Mouse (Mus musculus) right cerebral cortex, adult 2 months (tissue): ENCODE data around the gene Marveld1.

Source experiments
- DNase-seq, 2 experiments: peaks; one replicate each; pipeline ENCODE4 v3.0.0; 2021 to 2022; ENCODE audit warnings: low spot score in 2 of 2

The Marveld1 gene

DNA sequence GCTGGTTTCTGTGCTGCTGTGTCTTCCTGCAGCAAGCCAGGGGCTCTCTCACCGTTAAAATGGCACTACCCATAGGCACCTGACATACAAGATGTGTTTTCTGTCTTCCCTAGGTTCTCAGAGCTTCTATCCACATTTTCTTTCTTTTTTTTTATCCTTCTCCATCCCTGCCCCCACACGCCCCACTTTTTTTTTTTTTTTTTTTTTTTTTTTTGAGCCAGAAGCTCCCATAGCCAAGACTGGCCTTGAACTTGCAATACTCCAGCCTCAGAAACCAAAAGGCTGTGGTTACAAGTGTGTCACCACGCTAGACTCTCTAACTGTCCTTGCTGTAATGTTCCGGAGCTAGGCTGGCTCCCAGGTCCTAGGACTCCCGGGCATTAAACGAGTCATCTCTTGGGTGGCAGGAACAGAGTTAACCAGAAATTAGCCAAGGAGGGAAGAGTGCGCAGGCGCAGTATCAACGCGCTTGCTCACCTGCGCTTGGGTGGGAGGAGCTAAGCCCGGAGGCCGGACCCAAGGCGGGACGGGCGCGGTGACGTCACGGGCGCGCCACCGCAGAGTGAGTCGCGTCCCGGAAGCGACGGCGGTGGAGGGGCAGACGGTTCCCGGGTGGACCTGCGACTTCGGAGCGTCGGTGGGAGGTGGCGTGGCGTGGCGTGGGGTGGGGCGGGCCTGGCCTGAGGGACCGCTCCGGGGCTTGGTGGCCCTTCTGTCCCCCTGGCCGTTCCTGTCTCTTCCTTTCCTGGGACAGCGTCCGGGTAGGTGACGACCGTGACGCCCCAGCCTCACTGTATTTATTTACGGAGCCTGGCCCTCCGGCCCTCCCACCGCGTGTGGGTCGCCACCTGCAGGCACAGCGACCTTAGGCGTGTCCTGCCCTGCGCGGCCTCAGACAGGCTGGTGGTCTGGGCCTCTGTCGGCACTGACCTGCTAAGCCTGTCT, 23.1 kb downstream of the Marveld1 start:
- peak; percentile 89 to 94 for DNase-seq

DNA sequence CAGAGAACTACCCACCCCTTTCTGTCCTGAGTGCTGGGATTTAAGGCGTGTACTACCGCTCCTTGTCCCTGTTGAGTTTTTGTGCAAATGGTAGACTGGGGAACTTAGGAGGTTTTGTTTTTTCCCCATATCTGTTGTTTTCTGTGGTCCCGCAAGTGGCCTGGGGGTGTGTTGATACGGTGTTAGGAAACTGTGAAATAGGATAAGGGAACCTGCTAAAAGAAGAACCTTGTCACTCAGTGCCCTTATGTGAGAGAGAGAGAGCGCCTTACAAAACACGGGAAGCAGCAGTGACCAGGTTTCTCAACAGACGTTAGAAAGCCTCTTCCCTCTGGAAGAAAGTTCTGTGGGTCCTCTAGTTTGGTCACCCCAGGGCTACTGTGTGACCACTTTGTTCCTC, 29.6 kb downstream of the Marveld1 start:
- no peak for DNase-seq

GRCm38 (mm10) chr19:42177461-42177860, 30.3 kb downstream of the Marveld1 start:
- no peak for DNase-seq

DNA sequence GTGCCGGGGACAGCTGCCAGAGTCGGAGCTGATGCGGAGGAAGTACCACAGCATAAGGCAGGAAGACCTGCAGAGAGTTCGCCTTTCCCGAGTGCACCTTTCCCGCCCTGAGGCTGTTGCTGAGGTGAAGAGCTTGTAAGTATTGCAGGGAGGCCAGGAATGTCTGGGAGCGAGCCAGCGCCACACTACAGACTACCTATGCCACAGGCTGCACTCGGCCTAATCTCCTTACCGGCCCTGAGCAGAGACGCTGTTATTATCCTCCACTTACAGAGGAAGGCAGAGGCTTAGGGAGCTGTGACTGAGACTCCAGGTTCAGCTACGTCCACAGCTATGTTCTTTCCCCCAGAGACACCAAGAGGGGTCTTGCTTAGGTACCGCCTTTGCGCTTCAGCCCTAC, 32.2 kb downstream of the Marveld1 start:
- no peak for DNase-seq

GRCm38 (mm10) chr19:42182673-42183072, 35.5 kb downstream of the Marveld1 start:
- no peak for DNase-seq

DNA sequence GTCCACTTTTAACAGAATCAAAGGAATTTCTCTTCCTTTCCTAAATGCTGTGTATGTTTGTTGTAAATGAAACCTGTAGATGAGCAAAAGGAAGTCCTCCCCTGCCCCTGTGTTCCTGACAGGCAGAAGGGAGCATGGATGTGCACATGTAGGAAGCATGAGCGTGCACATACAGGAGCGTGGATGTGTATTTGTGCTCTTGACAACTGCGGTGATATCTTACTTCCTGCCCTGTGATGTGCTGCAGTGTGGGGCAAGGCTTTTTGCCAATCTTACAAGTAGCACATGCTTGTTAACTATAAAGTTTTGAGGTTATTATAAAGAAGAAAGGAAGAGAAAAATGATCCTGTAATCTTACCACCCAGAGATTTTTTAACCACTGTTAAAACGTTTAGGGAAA, 42.5 kb downstream of the Marveld1 start:
- no peak for DNase-seq

GRCm38 (mm10) chr19:42190494-42190893, 43.3 kb downstream of the Marveld1 start:
- DNase-seq, result peak; percentile 59 to 62

DNA sequence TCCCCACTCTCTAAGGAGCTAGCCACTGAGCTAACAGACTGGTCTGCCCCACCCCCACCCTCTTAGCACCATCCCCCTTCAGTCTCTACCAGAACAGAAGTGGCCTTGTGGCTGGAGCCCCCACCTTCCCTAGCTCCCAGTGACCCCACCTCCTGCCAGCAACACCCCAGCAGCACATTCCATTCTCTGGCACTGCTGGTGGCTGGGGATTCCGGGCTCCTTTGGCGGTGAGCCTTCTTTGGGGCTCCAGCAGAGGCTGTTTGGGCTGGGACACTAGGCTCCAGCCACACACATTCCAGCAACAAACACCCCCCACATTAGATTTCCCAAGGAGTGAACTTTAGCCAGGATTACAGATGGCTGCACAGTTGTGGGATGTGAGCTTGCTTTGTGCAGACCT, 46.1 kb downstream of the Marveld1 start:
- no peak for DNase-seq

DNA sequence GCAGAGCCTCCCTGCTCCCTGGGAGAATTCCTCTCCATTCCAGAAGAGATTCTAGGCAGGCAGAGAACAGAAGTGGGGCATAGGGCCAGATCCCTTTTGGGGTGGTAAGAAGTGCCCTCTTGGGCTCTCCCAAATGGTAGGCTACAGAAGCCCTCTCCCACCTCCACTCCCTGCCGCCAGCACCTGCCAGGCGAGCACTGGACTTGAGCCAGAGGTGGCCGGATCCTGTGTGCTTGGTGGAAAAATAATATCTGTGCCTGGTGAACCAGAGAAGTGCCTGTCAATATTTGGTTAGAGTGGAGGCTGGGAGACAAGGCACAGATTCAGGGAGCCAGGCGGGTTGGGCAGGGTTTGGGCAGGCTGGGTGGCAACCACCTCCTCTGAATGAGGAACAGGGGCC, 49.2 kb downstream of the Marveld1 start:
- DNase-seq, result no peak

- peak in 1 of 2 experiments; percentile 17 for DNase-seq
These were observed 49.9 kb downstream of the Marveld1 start for GRCm38 (mm10) chr19:42197066-42197465.

DNA sequence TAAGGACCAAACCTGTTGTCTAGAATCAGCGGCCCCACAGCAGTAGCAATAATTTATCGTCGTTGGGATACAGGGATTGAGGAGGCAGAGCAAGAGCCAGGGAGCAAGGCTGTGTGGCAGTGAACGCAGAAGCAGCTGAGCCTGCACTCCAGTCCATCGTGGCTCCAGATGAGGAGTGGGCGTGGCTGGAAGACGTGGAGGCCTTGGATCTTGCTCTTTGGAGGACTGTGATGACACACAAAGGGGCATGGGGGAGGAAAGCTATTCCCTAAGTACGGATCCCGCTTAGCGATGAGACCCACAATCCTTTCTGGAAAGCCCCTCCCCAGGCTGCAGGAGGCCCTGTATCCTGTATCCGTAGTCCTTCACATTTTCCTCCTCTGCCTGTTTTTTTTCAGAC, 50.8 kb downstream of the Marveld1 start:
- DNase-seq, result no peak
